Mouse (Mus musculus): ENCODE results near the gene Plekhj1. TPM values are rescaled to one million over a fixed set of nuclear protein-coding genes. Genes with fewer than 3 reads are reported as not detected.

Gene Plekhj1
- total RNA-seq, 2 experiments from 2014 or later = 73.8 to 74.5 TPM

DNA sequence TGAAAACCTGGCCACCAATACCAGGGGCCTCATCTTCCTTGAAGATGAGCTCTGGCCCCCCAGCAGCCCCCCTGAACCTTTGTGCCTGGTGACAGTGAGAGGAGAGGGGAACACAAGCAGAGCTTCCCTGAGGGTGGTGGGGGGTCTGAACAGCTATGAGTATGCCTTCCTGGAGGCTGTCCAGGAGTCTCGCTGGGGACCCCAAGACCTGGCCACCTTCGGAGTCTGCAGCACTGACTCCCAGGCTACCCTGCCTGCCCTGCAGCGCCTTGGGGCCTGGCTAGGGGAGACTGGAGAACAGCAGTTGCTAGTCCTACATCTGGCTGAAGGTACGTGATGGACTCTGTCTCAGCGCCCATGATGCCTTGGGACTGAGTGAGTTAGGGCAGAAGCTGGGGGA, 6.9 kb upstream of the Plekhj1 start:
- DNase-seq = no peak

DNA sequence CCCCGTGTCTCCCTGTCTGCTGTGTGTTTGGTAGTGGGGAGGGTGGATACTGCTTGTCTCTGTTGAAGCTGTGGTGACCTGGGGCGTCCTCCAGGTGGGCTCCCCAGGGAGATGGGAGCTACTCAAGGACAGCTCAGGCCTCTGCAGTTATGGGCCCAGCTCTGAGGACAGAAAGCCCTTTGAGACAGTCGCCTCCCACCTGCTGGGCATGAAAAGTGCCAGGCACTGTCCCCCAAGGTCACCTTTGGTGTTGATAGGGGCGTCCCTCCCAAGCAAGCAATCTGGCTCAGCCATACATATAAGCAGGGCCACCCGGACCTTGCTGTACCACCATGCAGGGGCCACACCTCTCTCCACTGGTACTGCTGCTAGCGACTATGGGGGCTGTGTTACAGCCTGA, 6.5 kb upstream of the Plekhj1 start, which contains the start of gene Amh:
TSS of gene Amh (plus strand) at position 328 of the 400 bp plus-strand sequence.
- no peak for DNase-seq

DNA sequence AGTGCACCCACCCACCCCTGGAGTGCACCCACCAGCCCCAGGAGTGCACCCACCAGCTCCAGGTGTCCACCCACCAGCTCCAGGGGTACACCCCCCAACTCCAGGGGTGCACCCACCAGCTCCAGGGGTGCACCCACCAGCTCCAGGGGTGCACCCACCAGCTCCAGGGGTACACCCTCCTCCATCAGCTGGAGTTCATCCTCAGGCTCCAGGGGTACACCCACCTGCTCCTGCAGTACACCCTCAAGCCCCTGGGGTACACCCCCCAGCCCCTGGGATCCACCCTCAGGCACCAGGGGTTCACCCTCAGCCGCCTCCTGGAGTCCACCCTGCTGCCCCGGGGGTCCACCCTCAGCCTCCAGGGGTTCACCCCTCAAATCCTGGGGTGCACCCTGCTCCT, 5.9 kb upstream of the Plekhj1 start:
- DNase-seq = no peak

- DNase-seq = no peak
These were observed 4.6 kb upstream of the Plekhj1 start for GRCm38 (mm10) chr10:80802996-80803395.

GRCm38 (mm10) chr10:80802204-80802912, 3.9 kb upstream of the Plekhj1 start:
- DNase-seq = no peak

DNA sequence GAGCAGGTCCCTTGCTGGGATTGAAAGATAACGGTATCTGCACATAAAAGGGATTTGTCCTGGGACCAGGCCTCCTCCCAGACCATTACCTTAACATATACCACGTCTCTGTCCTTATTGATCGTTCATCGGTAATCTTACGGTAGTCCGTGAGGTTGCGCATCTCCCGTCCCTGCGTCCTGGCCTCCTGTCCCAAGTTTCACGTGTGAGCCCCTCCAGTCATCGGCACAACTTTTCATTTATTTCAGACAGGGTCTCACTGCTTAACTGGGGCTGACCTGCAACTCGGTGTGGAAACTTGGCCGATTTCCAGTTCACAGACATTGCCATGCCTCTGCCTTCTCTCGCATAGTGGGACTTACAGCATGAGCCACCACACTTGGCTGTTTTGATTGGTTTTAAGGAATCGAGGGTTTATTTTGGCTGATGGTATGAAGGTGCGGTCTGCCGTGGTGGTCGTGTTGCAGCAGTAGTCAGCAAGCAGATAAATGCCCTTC, 692 bp upstream of the Plekhj1 start:
- no peak for DNase-seq

DNA sequence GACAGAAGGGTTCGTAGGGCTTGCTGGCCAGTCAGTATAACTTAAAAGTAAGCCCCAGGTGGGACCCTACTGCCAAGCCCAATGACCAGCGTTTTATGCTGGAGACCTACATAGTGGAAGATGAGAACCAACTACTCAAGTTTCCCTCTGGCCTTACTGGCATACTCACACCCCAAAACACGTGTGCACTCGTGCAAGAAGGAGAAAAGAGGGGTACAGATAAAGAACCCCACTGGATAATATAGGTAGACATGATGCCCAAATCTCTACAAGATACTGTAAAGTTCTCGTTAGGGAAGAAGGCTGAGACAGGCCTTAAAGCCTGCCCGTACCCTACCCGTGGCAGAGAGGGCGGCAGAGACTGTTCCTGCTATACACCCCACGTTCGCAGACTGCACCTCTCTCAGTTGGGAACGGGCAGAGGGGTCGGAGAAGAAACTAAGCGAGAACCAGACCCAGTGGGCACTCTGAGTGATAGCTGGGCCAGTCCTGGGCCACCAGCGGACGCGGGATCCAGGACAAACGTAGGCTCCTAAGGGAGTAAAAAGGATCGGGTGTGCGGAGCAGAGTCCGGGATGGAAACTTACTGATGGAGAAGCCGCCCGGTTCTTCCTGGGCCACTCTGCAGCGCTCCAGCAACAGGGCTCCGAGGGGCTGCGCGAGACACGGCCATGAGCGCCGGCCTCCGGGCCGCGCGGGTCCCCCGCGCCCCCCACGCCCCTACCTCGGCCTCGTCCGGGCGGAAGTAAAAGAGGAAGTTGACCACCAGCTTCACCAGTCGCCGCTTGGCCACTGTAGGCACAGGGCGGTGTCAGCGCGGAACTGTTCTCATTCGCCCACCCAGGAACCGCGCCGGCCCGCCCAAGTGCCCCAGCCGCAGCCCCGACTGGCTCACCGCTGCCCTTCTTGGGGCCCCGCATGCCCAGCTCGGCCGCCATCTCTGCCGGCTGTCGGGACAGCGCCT, 958 bp downstream of the Plekhj1 start:
- no peak for DNase-seq

- no peak for DNase-seq
These were observed 2.0 kb downstream of the Plekhj1 start for GRCm38 (mm10) chr10:80796307-80796848.

- no peak for DNase-seq
These were observed 3.7 kb downstream of the Plekhj1 start for GRCm38 (mm10) chr10:80794750-80795149.

GRCm38 (mm10) chr10:80793803-80794202, 4.6 kb downstream of the Plekhj1 start:
- DNase-seq = no peak

GRCm38 (mm10) chr10:80793033-80793784, 5.2 kb downstream of the Plekhj1 start:
- no peak for DNase-seq

GRCm38 (mm10) chr10:80792175-80793032, 6.0 kb downstream of the Plekhj1 start:
- no peak for DNase-seq

DNA sequence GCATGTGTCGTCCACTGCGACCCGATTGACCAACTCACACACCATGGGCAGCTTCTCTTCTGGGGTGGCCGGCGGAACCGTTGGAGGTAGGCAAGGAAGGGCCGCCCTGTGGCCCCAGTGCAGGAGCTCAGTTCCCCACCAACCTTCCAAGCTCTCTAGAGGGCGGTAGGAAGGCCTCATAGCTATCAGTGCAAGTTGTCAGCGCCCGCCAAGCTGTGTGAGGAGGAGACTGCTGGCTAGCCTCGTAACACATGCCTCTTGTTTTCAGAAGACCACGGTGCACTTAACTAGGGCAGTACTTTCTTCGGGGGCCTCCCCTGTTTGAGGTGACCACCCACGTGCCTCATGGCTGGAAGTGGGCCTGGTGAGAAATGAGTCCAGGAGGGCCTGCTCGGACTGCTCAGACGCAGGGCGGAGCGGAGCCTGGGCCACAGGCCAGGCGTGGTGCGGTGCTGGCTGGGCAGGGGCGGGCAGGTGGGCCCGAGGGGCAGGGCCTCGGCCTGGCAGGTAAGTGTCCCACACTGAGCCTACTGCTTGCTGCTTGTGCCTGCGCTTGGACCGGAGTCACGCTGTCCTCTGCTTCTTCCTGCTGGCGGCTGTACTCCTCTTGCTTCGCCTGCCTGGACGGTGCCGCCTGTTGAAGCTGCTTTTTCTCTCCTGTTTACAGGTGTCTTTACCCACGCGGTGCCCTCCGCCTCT, 6.8 kb downstream of the Plekhj1 start:
- DNase-seq = no peak

GRCm38 (mm10) chr10:80790761-80791404, 7.5 kb downstream of the Plekhj1 start:
- no peak for DNase-seq

- no peak for DNase-seq
These were observed 10.9 kb downstream of the Plekhj1 start for GRCm38 (mm10) chr10:80787517-80787916.

- DNase-seq = no peak
These were observed 12.5 kb downstream of the Plekhj1 start for GRCm38 (mm10) chr10:80785963-80786362.

GRCm38 (mm10) chr10:80784871-80785270, 13.6 kb downstream of the Plekhj1 start:
- no peak for DNase-seq

GRCm38 (mm10) chr10:80784302-80784701, 14.1 kb downstream of the Plekhj1 start:
- no peak for DNase-seq

DNA sequence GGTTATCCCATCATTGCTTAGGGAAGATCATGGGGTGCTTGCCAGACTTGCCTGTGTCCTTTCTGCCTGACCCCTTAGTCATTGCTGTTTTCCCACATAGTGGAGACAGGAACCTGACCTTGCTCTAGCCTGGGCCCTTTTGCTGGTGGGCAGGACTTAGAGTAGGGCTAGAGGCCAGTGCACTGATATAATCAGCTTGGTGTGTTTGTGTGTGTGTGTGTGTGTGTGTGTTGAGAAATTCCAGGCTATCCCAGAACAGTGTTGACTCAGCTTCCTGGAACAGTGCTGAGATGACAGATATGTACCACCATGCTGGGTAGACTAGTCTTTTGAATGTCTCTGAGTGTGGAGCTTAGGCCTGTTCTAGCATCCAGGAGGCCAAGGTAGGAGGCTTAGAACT, 18.9 kb downstream of the Plekhj1 start:
- no peak for DNase-seq

- no peak for DNase-seq
These were observed 21.3 kb downstream of the Plekhj1 start for GRCm38 (mm10) chr10:80777123-80777522.
